Mouse (Mus musculus) adipose tissue, adult 10 weeks (tissue): Measurements from ENCODE around the gene Bad. TPM values are rescaled to one million over a fixed set of nuclear protein-coding genes. Genes with fewer than 3 reads are reported as not detected.

Source experiments
- polyA plus RNA-seq: library from polyadenylated mRNA; stranded (reverse); fragments of 350-450 nt; fragmentation: Illumina TruSeq; extraction: RNeasy Lipid Tissue Mini Kit (QIAGEN cat#74804); gene quantifications from one replicate; pipeline ENCODE4 v1.2.3, GENCODE M21; 2014; ENCODE audit warnings: low read depth, low replicate concordance

Bad gene
- polyA plus RNA-seq, 1 experiment from 2014 or later = 54.0 TPM

Other genes starting within 250 kb of the Bad start
- 20.0 TPM for gene Rps6ka4, start 101.2 kb upstream of the Bad start, polyA plus RNA-seq
- gene Ccdc88b, start 83.7 kb upstream of the Bad start, polyA plus RNA-seq = 2.5 TPM
- 56.4 TPM for gene Trmt112, start 32.2 kb upstream of the Bad start, polyA plus RNA-seq
- gene Prdx5, start 31.8 kb upstream of the Bad start, polyA plus RNA-seq = 299 TPM
- gene Esrra, start 20.0 kb upstream of the Bad start, polyA plus RNA-seq = 28.7 TPM
- 10.1 TPM for gene Catsperz, start 16.5 kb upstream of the Bad start, polyA plus RNA-seq
- 0.31 TPM for gene Kcnk4, start 7.3 kb upstream of the Bad start, polyA plus RNA-seq
- 57.9 TPM for gene Gpr137, start 619 bp downstream of the Bad start, polyA plus RNA-seq
- gene Ppp1r14b, start 33.1 kb downstream of the Bad start, polyA plus RNA-seq = 81.3 TPM
- 38.0 TPM for gene Plcb3, start 34.6 kb downstream of the Bad start, polyA plus RNA-seq
- gene Fkbp2, start 38.6 kb downstream of the Bad start, polyA plus RNA-seq = 204 TPM
- 60.0 TPM for gene Vegfb, start 45.8 kb downstream of the Bad start, polyA plus RNA-seq
- 40.7 TPM for gene Dnajc4, start 50.7 kb downstream of the Bad start, polyA plus RNA-seq
- gene Nudt22, start 54.3 kb downstream of the Bad start, polyA plus RNA-seq = 23.3 TPM
- 11.9 TPM for gene Trpt1, start 54.3 kb downstream of the Bad start, polyA plus RNA-seq
- gene Fermt3, start 77.6 kb downstream of the Bad start, polyA plus RNA-seq = 10.2 TPM
- 65.5 TPM for gene Stip1, start 98.1 kb downstream of the Bad start, polyA plus RNA-seq
- 26.8 TPM for gene Macrod1, start 114.9 kb downstream of the Bad start, polyA plus RNA-seq
- gene Flrt1, start 163.9 kb downstream of the Bad start, polyA plus RNA-seq = 0.72 TPM